Mouse (Mus musculus) cortical plate, adult 2 months (tissue): ENCODE measurements around the gene Arfip1.

ENCODE experiments used
- CTCF ChIP-seq: fragments of 200-500 bp; IDR thresholded peaks from 2 replicates; pipeline ENCODE4 v1.5.1; 2011; ENCODE audit warnings: mild to moderate bottlenecking, control low read depth, low read length; ENCODE audit not compliant: insufficient read depth; ENCODE audit errors: extremely low read depth
- POLR2A ChIP-seq: fragments of 200-500 bp; IDR thresholded peaks from 2 replicates; pipeline ENCODE4 v1.6.1; 2011; ENCODE audit warnings: mild to moderate bottlenecking, low read length, control low read depth; ENCODE audit not compliant: insufficient read depth; ENCODE audit errors: extremely low read depth

DNA sequence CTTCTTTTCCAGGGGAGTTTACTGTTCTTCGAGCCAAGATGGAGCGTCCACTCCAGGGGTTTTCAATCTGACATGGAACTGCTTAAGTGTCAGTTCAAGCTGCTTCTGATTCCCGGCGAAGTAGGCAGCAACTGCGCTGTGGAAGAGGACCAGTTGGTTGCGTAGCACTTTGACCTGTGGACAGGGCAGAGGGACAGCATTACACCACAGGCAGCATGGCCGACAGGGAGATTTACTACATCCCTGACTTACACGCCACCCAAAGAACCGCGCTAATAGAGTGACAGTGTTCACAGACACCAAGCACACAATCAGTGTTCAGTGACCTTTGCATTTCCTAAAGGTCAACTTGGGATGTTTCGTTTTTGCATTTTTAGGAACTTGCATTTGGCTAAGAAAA, 84.7 kb downstream of the Arfip1 start:
- TF ChIP-seq POLR2A (no peak), CTCF (no peak)
